ENCODE assay signal across 13 mouse cellular contexts in the genomic region with DNA sequence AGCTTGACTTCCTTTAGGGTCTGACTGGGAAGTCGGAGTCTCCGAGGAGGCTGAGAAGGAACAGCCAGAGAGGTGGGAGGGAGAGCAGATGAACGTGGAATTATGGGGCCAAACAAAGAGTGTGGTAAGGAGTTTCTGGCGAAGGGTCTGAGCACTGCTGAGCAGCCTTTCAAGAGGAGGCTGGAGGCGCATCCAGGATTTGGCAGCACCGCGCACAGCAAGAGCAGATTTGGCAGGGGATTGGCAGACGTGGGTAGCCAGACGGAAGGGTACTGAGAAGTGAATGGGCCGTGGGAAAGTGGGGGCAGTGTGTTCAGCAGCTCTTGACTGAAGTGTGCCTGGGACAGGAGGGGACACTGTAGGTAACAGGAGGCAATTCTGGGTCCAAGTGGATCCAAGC. TPM values are rescaled to one million over a fixed set of nuclear protein-coding genes. Genes with fewer than 3 reads are reported as not detected.
DNase-seq lines count a peak whose midpoint lies in the region; ATAC-seq and TF ChIP-seq lines count a peak whose summit lies in the region.
"Had no signal": no experiment of that assay in that cellular context is flagged by ENCODE, and none has a peak within 500 bp of the region (broad histone marks: within the 10 kb centered on the region; RNA-seq: fewer than 3 reads in every experiment).

No protein-coding gene starts in this region.

- no peaks in the 10 kb centered on the region for H3K36me3 ChIP-seq in midbrain, embryonic 10.5 days
- no peaks in the 10 kb centered on the region for H3K36me3 ChIP-seq in midbrain, embryonic 13.5 days
- no peaks in the 10 kb centered on the region for H3K36me3 ChIP-seq in liver, postnatal 0 days (replicated peaks; ENCODE audit: insufficient read depth, low read length)
- H3K36me3 ChIP-seq in liver, embryonic 12.5 days: no peaks in the 10 kb centered on the region
- H3K36me3 ChIP-seq: limb, embryonic 15.5 days had no signal

- H3K4me2 ChIP-seq in midbrain, embryonic 13.5 days (replicated peaks): no peak overlapping the region
- H3K4me2 ChIP-seq in liver, postnatal 0 days (ENCODE audit: low read depth, low read length): no peak overlapping the region
- H3K4me2 ChIP-seq in liver, embryonic 12.5 days: no peak overlapping the region
- H3K4me2 ChIP-seq: limb, embryonic 15.5 days had no signal

- 0 out of 2 replicates have a peak, but pooled peaks cover 4% of the 10 kb centered on the region for H3K27me3 ChIP-seq in midbrain, embryonic 10.5 days (ENCODE audit: low read depth, poor library complexity, severe bottlenecking)
- H3K27me3 ChIP-seq in midbrain, embryonic 13.5 days: no peaks in the 10 kb centered on the region
- 0 out of 2 replicates have a peak, but pooled peaks cover under 1% of the 10 kb centered on the region for H3K27me3 ChIP-seq in liver, postnatal 0 days (ENCODE audit: insufficient read depth, low read length)
- H3K27me3 ChIP-seq in liver, embryonic 12.5 days (replicated peaks): peaks cover 63% of the 10 kb centered on the region
- H3K27me3 ChIP-seq: limb, embryonic 15.5 days had no signal

- H3K27ac ChIP-seq in midbrain, embryonic 10.5 days (replicated peaks): peak overlapping the region; percentile 30
- no peak overlapping the region for H3K27ac ChIP-seq in midbrain, embryonic 13.5 days
- no peak overlapping the region for H3K27ac ChIP-seq in liver, postnatal 0 days (ENCODE audit: low read depth)
- H3K27ac ChIP-seq in liver, embryonic 12.5 days: no peak overlapping the region
- H3K27ac ChIP-seq: limb, embryonic 15.5 days had no signal

- DNase-seq in midbrain, embryonic 10.5 days (ENCODE audit: low spot score): no peak
- DNase-seq in frontal cortex, adult 2 months (ENCODE audit: extremely low spot score in 1 of 2, low spot score in 1 of 2): peak; percentile 81 to 84
- peak; percentile 41 for DNase-seq in left cerebral cortex, adult 11 months (ENCODE audit: low spot score)
- DNase-seq in right cerebral cortex, postnatal 25 days: peak; percentile 79
- no peak for DNase-seq in natural killer cell, adult 2 months (ENCODE audit: low spot score in 2 of 2)
- DNase-seq in liver, postnatal 0 days: no peak
- DNase-seq: embryo, embryonic 11 days; gastrocnemius, postnatal 36 days; retina, postnatal 1 day had no signal

- H3K9me3 ChIP-seq in midbrain, embryonic 10.5 days (replicated peaks): no peaks in the 10 kb centered on the region
- no peaks in the 10 kb centered on the region for H3K9me3 ChIP-seq in midbrain, embryonic 13.5 days
- H3K9me3 ChIP-seq in liver, postnatal 0 days (ENCODE audit: low read length): no peaks in the 10 kb centered on the region
- H3K9me3 ChIP-seq in liver, embryonic 12.5 days (replicated peaks): no peaks in the 10 kb centered on the region
- H3K9me3 ChIP-seq: limb, embryonic 15.5 days had no signal

- no peak for TF ChIP-seq CTCF in liver, postnatal 0 days (IDR thresholded peaks at IDR 0.05; ENCODE audit: low read depth)

- no peak for TF ChIP-seq EP300 in liver, postnatal 0 days (IDR thresholded peaks at IDR 0.05; ENCODE audit: low read depth)

- peaks cover 41% of the 10 kb centered on the region for H3K4me1 ChIP-seq in midbrain, embryonic 10.5 days
- peaks cover 40% of the 10 kb centered on the region for H3K4me1 ChIP-seq in midbrain, embryonic 13.5 days (replicated peaks)
- H3K4me1 ChIP-seq in liver, postnatal 0 days (ENCODE audit: insufficient read depth): no peaks in the 10 kb centered on the region
- no peaks in the 10 kb centered on the region for H3K4me1 ChIP-seq in liver, embryonic 12.5 days

- no peak overlapping the region for H3K9ac ChIP-seq in midbrain, embryonic 13.5 days (replicated peaks)
- H3K9ac ChIP-seq in liver, postnatal 0 days (replicated peaks): no peak overlapping the region
- no peak overlapping the region for H3K9ac ChIP-seq in liver, embryonic 12.5 days
- H3K9ac ChIP-seq: limb, embryonic 15.5 days had no signal

- no peak for ATAC-seq in midbrain, embryonic 13.5 days
- ATAC-seq in liver, postnatal 0 days: no peak
- ATAC-seq in liver, embryonic 12.5 days: no peak
- ATAC-seq: intestine, embryonic 16.5 days had no signal

- 81% methylated on average over 10 of the region's 10 CpGs for WGBS in midbrain, embryonic 10.5 days
- WGBS in midbrain, embryonic 13.5 days: 55% methylated on average over 10 of the region's 10 CpGs
- 71% methylated on average over 10 of the region's 10 CpGs for WGBS in liver, postnatal 0 days (ENCODE audit: insufficient replicate concordance)
- 67% methylated on average over 10 of the region's 10 CpGs for WGBS in liver, embryonic 12.5 days (ENCODE audit: insufficient replicate concordance)

- H3K4me3 ChIP-seq in midbrain, embryonic 10.5 days: no peak overlapping the region
- H3K4me3 ChIP-seq in midbrain, embryonic 13.5 days (replicated peaks): no peak overlapping the region
- H3K4me3 ChIP-seq in liver, postnatal 0 days (ENCODE audit: low read depth, low read length): no peak overlapping the region
- H3K4me3 ChIP-seq in liver, embryonic 12.5 days: no peak overlapping the region
- H3K4me3 ChIP-seq: limb, embryonic 15.5 days had no signal

RNA-seq across cellular contexts. Expression of a gene that starts 18.8 kb away (rescaled TPM):
- polyA plus RNA-seq in midbrain, embryonic 10.5 days (2016; fragmentation: Nextera tagmentation; extraction: Ambion mirVana): not detected in 2 replicates
- not detected in 2 replicates for polyA plus RNA-seq in midbrain, embryonic 13.5 days (2015; fragmentation: Nextera tagmentation; extraction: Ambion mirVana)
- polyA plus RNA-seq in frontal cortex, adult 2 months (2012; rRNA removed): 0.04 and 0.08 TPM in 2 replicates
- 0.08 and 0.09 TPM in 2 replicates for polyA plus RNA-seq in liver, postnatal 0 days (2015; fragmentation: Nextera tagmentation; extraction: Ambion mirVana)
- not detected in 2 replicates for polyA plus RNA-seq in liver, embryonic 12.5 days (2016; fragmentation: Nextera tagmentation; extraction: Ambion mirVana)
- polyA plus RNA-seq: limb, embryonic 15.5 days had no signal

RNA-seq across cellular contexts. Expression of a gene that starts 56.9 kb away (rescaled TPM):
- polyA plus RNA-seq in midbrain, embryonic 10.5 days (2016; fragmentation: Nextera tagmentation; extraction: Ambion mirVana): 31.4 and 34.3 TPM in 2 replicates
- 31.3 and 33.5 TPM in 2 replicates for polyA plus RNA-seq in midbrain, embryonic 13.5 days (2015; fragmentation: Nextera tagmentation; extraction: Ambion mirVana)
- polyA plus RNA-seq in frontal cortex, adult 2 months (2012; rRNA removed): 119 and 133 TPM in 2 replicates
- polyA plus RNA-seq in liver, postnatal 0 days (2015; fragmentation: Nextera tagmentation; extraction: Ambion mirVana): not detected in 2 replicates
- 0.12 and 0.24 TPM in 2 replicates for polyA plus RNA-seq in liver, embryonic 12.5 days (2016; fragmentation: Nextera tagmentation; extraction: Ambion mirVana)

RNA-seq across cellular contexts. Expression of a gene that starts 58.6 kb away (rescaled TPM):
- 0.56 and 1.1 TPM in 2 replicates for polyA plus RNA-seq in midbrain, embryonic 10.5 days (2016; fragmentation: Nextera tagmentation; extraction: Ambion mirVana)
- polyA plus RNA-seq in midbrain, embryonic 13.5 days (2015; fragmentation: Nextera tagmentation; extraction: Ambion mirVana): 1.7 and 1.8 TPM in 2 replicates
- 15.1 and 19.6 TPM in 2 replicates for polyA plus RNA-seq in frontal cortex, adult 2 months (2012; rRNA removed)
- 134 and 135 TPM in 2 replicates for polyA plus RNA-seq in liver, postnatal 0 days (2015; fragmentation: Nextera tagmentation; extraction: Ambion mirVana)
- polyA plus RNA-seq in liver, embryonic 12.5 days (2016; fragmentation: Nextera tagmentation; extraction: Ambion mirVana): 29.1 and 29.5 TPM in 2 replicates

Comparison
In these comparisons a context has a peak if more than half of its experiments do, and no peak if none do; other contexts are left out.
1. DNase-seq: peak in frontal cortex, adult 2 months (2 of 2), left cerebral cortex, adult 11 months (single experiment) and right cerebral cortex, postnatal 25 days (single experiment); none in midbrain, embryonic 10.5 days (single experiment), natural killer cell, adult 2 months (0 of 2) and liver, postnatal 0 days (single experiment).
2. RNA of a gene that starts 56.9 kb away (polyA plus RNA-seq): 119 to 133 TPM in frontal cortex, adult 2 months, 31.4 to 34.3 TPM in midbrain, embryonic 10.5 days and 31.3 to 33.5 TPM in midbrain, embryonic 13.5 days; 0.12 to 0.24 TPM in liver, embryonic 12.5 days and not detected in liver, postnatal 0 days; every median in the first group is over 10 times any median in the second.